Mouse (Mus musculus): Measurements from ENCODE around the gene Carmil3. TPM values are rescaled to one million over a fixed set of nuclear protein-coding genes. Genes with fewer than 3 reads are reported as not detected.
A peak's percentile ranks its signal among the peaks of the same experiment; 100 is the strongest.

Carmil3 gene
- total RNA-seq, 2 experiments from 2014 or later: 151 to 183 TPM

DNA sequence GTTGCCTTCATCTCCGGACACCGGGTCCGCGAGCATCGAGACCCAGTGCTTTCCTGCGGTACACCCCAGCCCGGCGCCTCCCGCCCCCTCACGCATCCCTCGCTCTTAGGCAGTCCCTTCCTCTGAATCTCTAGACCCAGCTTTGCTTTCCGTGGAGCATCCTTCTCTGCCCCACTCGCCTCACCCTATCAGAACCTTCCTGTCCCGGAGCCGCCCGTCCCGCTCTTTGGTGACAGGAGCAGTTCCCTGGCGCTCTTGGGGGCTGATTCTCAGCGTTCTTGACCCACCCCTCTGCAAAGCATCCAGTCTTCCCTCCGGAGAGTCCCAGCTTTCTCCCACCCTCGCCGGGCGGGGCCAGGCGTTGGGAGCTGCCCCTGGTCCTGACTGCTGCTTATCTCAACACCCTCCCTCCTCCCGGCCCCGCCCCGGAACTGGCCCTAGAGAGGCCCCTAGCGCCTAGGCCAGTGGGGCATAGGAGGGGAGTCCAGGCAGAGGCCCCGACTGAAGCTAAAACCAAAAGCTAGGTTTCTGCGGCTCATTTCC, 911 bp downstream of the Carmil3 start:
- intact Hi-C loops (cut with DNase I): loop anchor here (10.0 kb wide), 1 partner anchor 337 kb away; no protein-coding TSS in a partner anchor
- peak; percentile 74 for DNase-seq

DNA sequence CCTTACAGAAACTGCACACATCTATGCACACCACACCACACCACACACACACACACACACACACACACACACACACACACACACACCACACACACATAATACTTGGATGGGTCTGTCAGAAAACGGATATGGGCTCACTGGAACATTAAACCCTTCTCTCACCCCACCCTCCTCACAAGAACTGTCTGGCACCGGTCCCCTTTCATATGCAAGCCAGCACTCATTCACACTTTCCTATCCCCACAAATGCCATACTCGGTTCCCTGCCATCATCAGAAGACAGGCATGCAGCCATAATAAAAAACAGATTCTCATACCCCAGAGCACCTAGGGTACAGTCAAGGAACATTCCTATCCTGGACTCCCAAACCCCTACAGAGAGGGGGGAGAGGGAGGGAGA, 1.7 kb downstream of the Carmil3 start:
- intact Hi-C loops (cut with DNase I): loop anchor here (10.0 kb wide), 1 partner anchor 337 kb away; no protein-coding TSS in a partner anchor
- no peak for DNase-seq

DNA sequence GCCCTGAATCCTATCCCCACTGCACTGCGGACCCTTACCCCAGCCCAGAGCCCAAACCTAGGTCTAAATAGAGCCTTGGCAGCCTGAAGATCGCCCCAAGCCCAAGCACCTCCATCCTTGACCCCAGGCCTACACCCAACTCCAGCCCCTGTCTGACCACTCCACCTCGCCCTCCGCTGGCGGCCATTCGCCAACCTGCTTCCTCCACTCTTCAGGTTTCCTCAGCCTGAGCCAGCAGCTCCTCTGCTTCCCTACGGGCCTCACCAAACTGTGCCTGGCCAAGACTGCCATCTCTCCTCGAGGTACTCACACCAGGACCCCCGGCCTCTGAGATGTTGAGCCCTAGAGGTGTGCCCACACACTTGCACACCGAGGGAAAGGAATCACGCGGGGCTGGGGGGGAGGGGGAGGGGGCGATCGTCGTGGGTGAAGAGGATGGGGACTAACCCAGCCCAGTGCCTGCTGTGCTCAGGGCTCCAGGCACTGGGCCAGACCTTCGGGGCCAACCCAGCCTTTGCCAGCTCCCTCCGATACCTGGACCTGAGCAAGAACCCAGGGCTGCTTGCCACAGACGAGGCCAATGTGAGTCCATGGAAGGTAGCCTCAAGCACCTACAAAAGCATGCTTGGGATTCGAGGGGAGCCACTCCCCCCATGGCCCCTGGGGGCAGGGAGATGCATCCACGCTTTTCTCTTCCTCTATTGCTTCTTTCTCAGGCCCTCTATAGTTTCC, 5.2 kb downstream of the Carmil3 start:
- no peak for DNase-seq
- intact Hi-C loops (cut with DNase I): loop anchor here (10.0 kb wide), 1 partner anchor 341 kb away; no protein-coding TSS in a partner anchor

- intact Hi-C loops (cut with DNase I): loop anchor here (10.0 kb wide), 1 partner anchor 342 kb away; no protein-coding TSS in a partner anchor
- DNase-seq: no peak
Measured at GRCm38 (mm10) chr14:55496761-55497448, 6.5 kb downstream of the Carmil3 start.

DNA sequence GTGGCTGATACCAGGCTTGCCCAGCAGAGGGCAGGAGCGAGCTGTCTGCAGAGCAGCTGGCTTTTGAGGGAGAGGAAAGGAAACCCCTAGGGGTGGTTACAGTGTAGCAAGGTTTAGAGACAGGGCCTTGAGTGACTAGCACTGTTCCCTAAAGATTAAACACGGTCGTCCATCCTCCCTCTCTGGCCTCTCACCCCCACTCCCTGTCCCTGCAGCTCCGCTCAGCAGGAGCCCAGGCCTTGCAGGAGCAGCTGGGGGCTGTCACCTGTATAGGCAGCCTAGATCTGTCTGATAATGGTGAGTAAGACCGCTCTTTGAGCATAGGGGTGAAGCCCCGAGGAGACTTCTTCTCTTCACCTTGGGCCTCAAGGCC, 7.0 kb downstream of the Carmil3 start:
- DNase-seq: peak; percentile 90
- intact Hi-C loops (cut with DNase I): loop anchor here (10.0 kb wide), 1 partner anchor 343 kb away; no protein-coding TSS in a partner anchor

DNA sequence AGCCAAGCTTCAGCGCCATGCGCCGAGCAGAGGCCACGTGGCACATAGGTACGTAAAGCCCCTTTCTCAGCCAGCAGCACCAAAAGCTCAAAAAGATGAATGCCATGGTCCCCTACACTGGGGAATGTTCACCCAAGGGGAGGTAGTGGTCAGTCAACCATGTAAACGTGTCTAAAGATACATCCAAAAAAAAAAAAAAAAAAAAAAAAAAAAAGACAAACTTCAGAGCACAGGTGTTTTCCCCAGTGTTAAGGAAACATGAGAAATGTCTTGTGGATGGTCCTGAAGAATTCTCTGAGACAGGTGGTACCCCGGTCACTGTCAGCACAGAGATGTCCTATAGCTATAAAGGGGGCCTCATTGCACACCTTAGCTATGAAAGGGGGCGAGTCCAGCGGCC, 15.2 kb downstream of the Carmil3 start:
- intact Hi-C loops (cut with DNase I): no loop called here

GRCm38 (mm10) chr14:55507801-55508200, 17.4 kb downstream of the Carmil3 start:
- no peak for DNase-seq
- intact Hi-C loops (cut with DNase I): no loop called here

More for the DNA sequence above, 15.2 kb downstream of the Carmil3 start:
- DNase-seq: no peak

DNA sequence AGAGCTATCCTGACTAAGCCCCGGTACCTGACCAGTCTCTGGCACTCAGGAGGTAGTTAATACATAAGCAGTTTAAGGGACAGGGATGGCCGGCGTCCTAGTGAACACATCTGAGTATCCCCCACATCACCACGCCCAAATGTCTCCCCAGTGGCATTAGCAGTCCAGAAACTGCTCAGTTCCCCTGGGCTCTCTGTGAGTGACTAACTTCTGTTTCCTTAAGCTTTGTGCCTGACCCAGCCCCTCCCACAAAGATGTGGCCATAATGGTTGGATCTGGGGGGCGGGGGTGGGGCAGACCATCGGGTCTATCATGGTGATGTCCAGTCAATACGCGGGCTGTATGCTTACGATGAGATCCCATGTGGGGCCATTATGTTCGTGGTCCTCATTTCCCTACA, 19.1 kb downstream of the Carmil3 start:
- intact Hi-C loops (cut with DNase I): no loop called here
- DNase-seq: no peak

- intact Hi-C loops (cut with DNase I): no loop called here
- DNase-seq: no peak
Measured at GRCm38 (mm10) chr14:55510125-55510731, 19.8 kb downstream of the Carmil3 start, which contains the start of gene Cpne6. Gene Cpne6 (plus strand): TSS chr14:55510445.

DNA sequence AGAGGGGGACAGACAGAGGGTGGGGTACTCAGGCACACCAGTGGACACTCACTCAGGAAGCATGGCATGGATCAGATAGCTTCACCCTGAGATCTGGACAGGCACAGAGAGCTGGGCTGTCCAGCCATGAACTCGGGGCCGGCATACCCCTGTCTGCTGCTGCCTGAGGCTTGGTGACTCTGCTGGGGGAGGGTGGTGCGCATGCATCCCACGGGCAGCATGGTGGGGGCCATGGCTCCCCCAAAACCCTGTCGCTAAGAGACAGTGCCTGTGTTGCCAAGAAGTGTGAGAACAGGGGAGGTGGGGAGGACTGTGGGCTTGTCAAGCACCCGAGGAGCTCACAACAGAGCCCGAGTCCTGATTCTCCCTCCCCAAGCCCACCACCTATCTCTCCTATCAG, 20.6 kb downstream of the Carmil3 start:
- intact Hi-C loops (cut with DNase I): no loop called here
- DNase-seq: no peak

GRCm38 (mm10) chr14:55513927-55514326, 23.5 kb downstream of the Carmil3 start:
- intact Hi-C loops (cut with DNase I): no loop called here
- no peak for DNase-seq

GRCm38 (mm10) chr14:55515846-55516245, 25.4 kb downstream of the Carmil3 start:
- DNase-seq: no peak
- intact Hi-C loops (cut with DNase I): no loop called here

DNA sequence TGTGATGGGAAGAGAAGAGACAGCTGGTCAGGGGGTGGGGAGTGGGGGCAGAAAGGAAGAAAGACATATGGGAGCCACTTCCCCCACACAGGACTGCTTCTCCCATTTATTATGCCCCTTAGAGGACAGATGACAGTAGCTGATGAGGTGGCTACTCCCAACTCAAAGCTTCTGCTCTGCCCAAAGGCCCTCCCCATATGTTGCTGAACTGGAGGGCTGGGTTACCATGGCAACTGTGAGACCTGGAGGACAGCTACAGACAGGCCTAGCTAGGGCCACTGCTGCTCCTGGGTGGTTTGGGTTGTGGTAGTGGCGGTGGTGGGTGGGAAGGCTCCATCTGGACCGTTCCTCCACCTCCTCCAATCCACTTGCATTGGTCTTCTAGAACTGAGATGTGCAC, 28.4 kb downstream of the Carmil3 start:
- intact Hi-C loops (cut with DNase I): no loop called here

DNA sequence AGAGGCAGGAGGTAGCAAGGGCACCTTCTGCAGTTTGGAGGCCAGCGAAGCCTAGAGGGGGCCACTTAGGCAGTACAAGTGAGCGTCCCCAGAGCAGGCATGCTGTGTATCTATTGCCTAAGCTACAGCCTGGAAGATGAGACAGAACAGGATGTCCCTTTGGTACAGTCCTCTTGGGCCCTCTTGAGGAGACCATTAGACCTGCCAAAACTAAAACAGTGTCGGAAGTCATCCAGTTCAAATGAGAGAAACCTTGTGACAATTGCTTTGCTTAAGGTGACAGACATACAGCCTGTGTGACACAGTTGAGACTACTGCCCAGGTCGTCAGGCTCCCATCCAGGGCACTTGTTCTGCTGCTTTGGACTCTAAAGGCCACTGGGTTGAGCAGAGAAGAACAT, 29.2 kb downstream of the Carmil3 start:
- intact Hi-C loops (cut with DNase I): no loop called here
- no peak for DNase-seq

More for the DNA sequence above, 28.4 kb downstream of the Carmil3 start:
- DNase-seq: peak; percentile 86

GRCm38 (mm10) chr14:55520451-55521361, 30.3 kb downstream of the Carmil3 start:
- peak; percentile 83 for DNase-seq
- intact Hi-C loops (cut with DNase I): no loop called here

DNA sequence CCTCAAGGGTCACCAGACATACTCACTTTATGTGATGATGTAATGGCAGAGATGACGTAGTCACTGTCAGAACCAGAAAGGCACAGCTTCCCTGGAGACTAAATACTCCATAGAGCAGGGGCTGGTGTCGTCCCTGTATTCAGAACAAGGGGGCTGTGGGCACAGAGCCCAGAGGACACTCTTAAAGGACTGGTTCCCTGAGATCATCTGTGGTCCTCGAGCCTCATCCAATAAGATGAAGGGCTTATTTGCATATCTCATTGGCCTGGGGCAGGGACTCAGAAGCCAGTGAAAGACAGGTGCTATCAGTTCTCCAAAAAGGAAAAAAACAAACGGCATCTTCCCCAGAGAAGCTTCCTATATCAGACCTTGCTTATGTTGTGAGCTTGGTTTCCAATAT, 33.6 kb downstream of the Carmil3 start:
- intact Hi-C loops (cut with DNase I): no loop called here
- no peak for DNase-seq

DNA sequence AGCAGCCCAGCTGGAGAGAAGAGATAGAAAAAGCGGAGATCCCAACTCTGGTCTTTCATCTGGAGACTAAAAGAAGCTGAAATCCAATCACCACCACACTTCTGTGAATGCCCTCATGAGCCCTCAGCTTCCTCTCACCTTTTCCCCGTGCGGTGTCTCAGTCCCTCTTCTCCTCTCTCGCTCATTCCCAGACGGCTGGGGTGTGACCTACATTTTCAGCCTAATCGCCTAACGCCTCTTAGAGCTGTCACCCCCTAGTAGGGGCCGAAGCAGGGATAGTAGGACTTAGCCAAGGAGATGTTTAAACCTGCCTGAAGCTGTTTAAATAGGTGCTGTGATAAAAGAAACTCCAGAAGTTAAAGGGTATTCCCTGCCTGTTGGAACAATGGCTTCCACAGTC, 34.3 kb downstream of the Carmil3 start, which contains the start of gene Nrl:
Gene Nrl (minus strand): TSS at position 197 of the 400 bp plus-strand sequence.
- DNase-seq: no peak
- intact Hi-C loops (cut with DNase I): no loop called here

DNA sequence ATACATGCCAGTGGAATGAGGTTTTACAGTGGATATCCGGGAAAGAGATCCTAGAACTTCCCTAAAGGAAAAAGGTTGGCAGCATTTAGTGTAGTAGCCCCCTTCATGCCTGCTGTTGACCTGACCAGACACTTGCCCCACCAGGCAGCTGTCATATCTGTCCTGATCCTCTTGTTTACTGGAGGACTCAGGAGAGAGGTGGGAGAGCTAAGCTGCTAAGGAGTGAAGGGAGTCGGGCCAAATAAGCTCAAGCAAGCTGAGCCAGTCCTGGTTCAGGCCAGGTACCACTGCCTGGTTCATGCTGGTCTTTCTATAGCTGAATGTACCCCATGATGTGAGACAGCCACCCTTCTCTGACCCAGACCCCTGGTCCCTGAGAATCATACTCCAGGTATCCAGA, 36.2 kb downstream of the Carmil3 start:
- intact Hi-C loops (cut with DNase I): no loop called here
- no peak for DNase-seq

GRCm38 (mm10) chr14:55527940-55528339, 37.5 kb downstream of the Carmil3 start:
- intact Hi-C loops (cut with DNase I): no loop called here
- no peak for DNase-seq

DNA sequence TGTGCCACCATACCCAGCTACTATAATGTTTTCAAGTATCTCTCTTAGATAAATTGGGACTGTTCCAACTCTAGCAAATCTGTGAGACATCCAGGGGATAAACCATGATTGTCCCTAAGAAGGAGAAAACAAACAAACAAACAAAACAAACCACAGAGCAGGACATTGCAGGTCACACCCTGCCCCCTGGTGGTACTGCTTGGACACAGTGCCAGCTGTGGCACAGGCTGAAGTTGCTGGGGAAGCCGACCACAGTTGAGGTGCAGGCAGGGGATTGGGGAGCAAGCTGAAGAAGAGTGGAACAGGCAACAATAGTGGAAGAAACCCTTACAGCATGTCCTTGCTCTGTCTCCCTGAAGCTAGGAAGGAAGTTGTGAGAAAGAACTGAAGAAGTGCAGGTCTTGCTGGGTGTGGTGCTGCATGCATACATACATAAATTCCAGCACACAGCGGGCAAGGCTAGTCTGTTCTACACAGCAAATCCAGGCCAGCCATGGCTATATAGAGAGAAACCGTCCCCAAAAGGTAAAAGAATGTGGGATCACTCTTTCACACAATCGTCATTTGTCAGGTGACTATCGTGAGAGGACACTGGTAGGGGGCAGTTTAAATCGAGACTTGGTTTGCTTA, 45.8 kb downstream of the Carmil3 start:
- intact Hi-C loops (cut with DNase I): no loop called here
- peak; percentile 68 for DNase-seq
